Mouse (Mus musculus) erythroblast, embryonic 14.5 days (primary cell): ENCODE results near the gene Gm37240.

ENCODE experiments used
- GATA1 ChIP-seq: IDR thresholded peaks from 2 replicates; pipeline ENCODE4 v1.6.1; 2012; ENCODE audit warnings: low read length, inconsistent platforms, mixed read lengths
- TAL1 ChIP-seq: IDR thresholded peaks from 3 replicates; pipeline ENCODE4 v1.6.1; 2012; ENCODE audit warnings: low read length, inconsistent platforms, mixed read lengths

- TF ChIP-seq TAL1 (no peak), GATA1 (no peak)
Observed at GRCm38 (mm10) chr3:84748139-84748538, 1139.2 kb downstream of the Gm37240 start.
